Mouse (Mus musculus) liver, postnatal 0 days (tissue): ENCODE results near the gene Nubp1. TPM values are rescaled to one million over a fixed set of nuclear protein-coding genes. Genes with fewer than 3 reads are reported as not detected.

Experiments
- ATAC-seq: fragments of 200-750 bp; cut with Nextera tagmentation; 2 replicates; pipeline ENCODE4 v1.8.0; 2017; ENCODE audit warnings: mild to moderate bottlenecking, moderate library complexity
- DNase-seq: peaks from one replicate; pipeline ENCODE4 v3.0.0-alpha.2; 2016
- H3K27ac ChIP-seq: fragments of 300-500 bp; sonication (generic); 2 replicates; pipeline ENCODE4 v1.5.1; 2014; ENCODE audit warnings: antibody characterized with exemption, moderate library complexity, mild to moderate bottlenecking, low read depth
- H3K27me3 ChIP-seq: fragments of 300-500 bp; sonication (generic); 2 replicates; pipeline ENCODE4 v1.6.1; 2014; ENCODE audit warnings: low read length, control low read depth, mixed read lengths; ENCODE audit not compliant: insufficient read depth
- H3K36me3 ChIP-seq: fragments of 300-500 bp; sonication (generic); replicated peaks from 2 replicates; pipeline ENCODE4 v1.6.1; 2014; ENCODE audit warnings: mild to moderate bottlenecking, control low read depth, low read length, moderate library complexity, mixed read lengths; ENCODE audit not compliant: insufficient read depth
- H3K4me1 ChIP-seq: fragments of 300-500 bp; sonication (generic); 2 replicates; pipeline ENCODE4 v1.6.1; 2014; ENCODE audit warnings: antibody characterized with exemption, mild to moderate bottlenecking, control low read depth; ENCODE audit not compliant: insufficient read depth
- H3K4me2 ChIP-seq: fragments of 300-500 bp; sonication (generic); 2 replicates; pipeline ENCODE4 v1.6.1; 2014; ENCODE audit warnings: low read depth, mild to moderate bottlenecking, low read length, moderate library complexity, mixed read lengths
- H3K4me3 ChIP-seq: fragments of 300-500 bp; sonication (generic); 2 replicates; pipeline ENCODE4 v1.5.1; 2014; ENCODE audit warnings: low read depth, low read length
- H3K9ac ChIP-seq: fragments of 300-500 bp; sonication (generic); replicated peaks from 2 replicates; pipeline ENCODE4 v1.6.1; 2014; ENCODE audit warnings: mild to moderate bottlenecking, moderate library complexity
- H3K9me3 ChIP-seq: fragments of 300-500 bp; sonication (generic); 2 replicates; pipeline ENCODE4 v1.6.1; 2016; ENCODE audit warnings: mild to moderate bottlenecking, control low read depth, low read length, mixed read lengths
- CTCF ChIP-seq: sonication (generic); IDR thresholded peaks from 2 replicates; pipeline ENCODE4 v1.5.1; 2016; ENCODE audit warnings: antibody characterized with exemption, low read depth
- EP300 ChIP-seq: IDR thresholded peaks from 2 replicates; pipeline ENCODE4 v1.6.1; 2016; ENCODE audit warnings: antibody characterized with exemption, low read depth, mild to moderate bottlenecking
- WGBS: fragments of 180-500 bp; shearing (Covaris S2); extraction: QIAGEN DNeasy Blood & Tissue Kit; methylation state at CpG from one replicate; pipeline ENCODE4 v1.1.7; 2014; ENCODE audit not compliant: insufficient replicate concordance; 5-methylcytosine and 5-hydroxymethylcytosine counted together
- polyA plus RNA-seq: library from polyadenylated mRNA; unstranded; fragments of >200 nt; fragmentation: Nextera tagmentation; extraction: Ambion mirVana; gene quantifications from 2 replicates; pipeline ENCODE4 v1.2.1, GENCODE M21; 2015

Gene Nubp1
- polyA plus RNA-seq, 1 experiment from 2014 or later: 24.3 TPM

GRCm38 (mm10) chr16:10468201-10468600, 56.5 kb downstream of the Nubp1 start:
- TF ChIP-seq EP300 (no peak), CTCF (no peak)
- DNase-seq (no peak), ATAC-seq (no peak)
- Histone ChIP-seq H3K4me2 (no peak overlapping the region), H3K27ac (no peak overlapping the region), H3K9me3 (no peaks in the 10 kb centered on the region), H3K36me3 (no peaks in the 10 kb centered on the region), H3K27me3 (no peaks in the 10 kb centered on the region), H3K4me1 (no peaks in the 10 kb centered on the region), H3K9ac (no peak overlapping the region), H3K4me3 (no peak overlapping the region)
- WGBS: 65% methylated on average over 1 of the region's 1 CpGs

DNA sequence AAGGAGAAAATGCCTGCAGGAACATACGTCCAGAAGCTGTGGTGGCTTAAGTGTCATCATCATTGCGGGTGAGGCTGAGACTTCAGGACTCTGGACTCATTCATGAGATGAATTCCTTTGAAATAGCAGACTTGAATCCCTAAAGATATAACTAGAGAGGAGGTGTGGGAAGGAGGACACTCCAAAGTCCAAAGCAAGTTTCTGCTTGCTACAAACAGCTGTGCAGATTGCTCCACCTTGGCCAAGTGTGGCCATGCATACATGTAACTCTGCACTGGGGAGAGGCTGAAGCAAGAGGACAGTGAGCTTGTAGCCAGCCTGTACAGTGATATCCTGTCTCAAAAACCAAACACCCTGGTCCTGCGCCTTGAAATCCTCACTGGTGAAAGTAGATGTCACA, 60.2 kb downstream of the Nubp1 start:
- H3K9ac ChIP-seq: no peak overlapping the region
- H3K9me3 ChIP-seq: no peaks in the 10 kb centered on the region
- WGBS: 79% methylated on average over 3 of the region's 3 CpGs
- no peak overlapping the region for H3K4me3 ChIP-seq
- DNase-seq: no peak
- H3K36me3 ChIP-seq: no peaks in the 10 kb centered on the region
- H3K4me2 ChIP-seq: no peak overlapping the region
- no peak overlapping the region for H3K27ac ChIP-seq
- ATAC-seq: no peak
- TF ChIP-seq CTCF (no peak), EP300 (no peak)
- H3K27me3 ChIP-seq: no peaks in the 10 kb centered on the region
- peaks cover 3% of the 10 kb centered on the region for H3K4me1 ChIP-seq

Other genes starting within 250 kb of the Nubp1 start
- 0.32 and 0.47 TPM in 2 replicates for gene Rpl39l, start 241.7 kb upstream of the Nubp1 start, polyA plus RNA-seq
- gene Atf7ip2, start 219.2 kb upstream of the Nubp1 start, polyA plus RNA-seq: 0.09 TPM in 1 of 2 replicates, not detected in the other
- gene Emp2, start 98.0 kb upstream of the Nubp1 start, polyA plus RNA-seq: 1.2 and 1.5 TPM in 2 replicates
- 0.07 TPM in 1 of 2 replicates, not detected in the other for gene Tekt5, start 16.5 kb upstream of the Nubp1 start, polyA plus RNA-seq
- 0.20 and 0.21 TPM in 2 replicates for gene Tvp23a, start 35.4 kb downstream of the Nubp1 start, polyA plus RNA-seq
- gene Ciita, start 68.1 kb downstream of the Nubp1 start, polyA plus RNA-seq: 0.21 and 0.31 TPM in 2 replicates
- gene Dexi, start 131.1 kb downstream of the Nubp1 start, polyA plus RNA-seq: 2.8 and 4.4 TPM in 2 replicates
- gene Clec16a, start 133.4 kb downstream of the Nubp1 start, polyA plus RNA-seq: 9.5 and 11.3 TPM in 2 replicates